Mouse (Mus musculus) forebrain, embryonic 16.5 days (tissue): ENCODE measurements at regions not wholly inside any gene's neighbourhood (a gene's known extent, or its start where the extent isn't known, plus 50 kb on each side); places are given as distances from the start of the nearest gene placed in this dataset.
A peak's percentile ranks its signal among the peaks of the same experiment; 100 is the strongest.

ENCODE experiments used
- ATAC-seq: fragments of 200-750 bp; cut with Nextera tagmentation; 2 replicates; pipeline ENCODE4 v1.8.0; 2017; ENCODE audit warnings: mild to moderate bottlenecking, moderate library complexity
- H3K27ac ChIP-seq: fragments of 300-500 bp; sonication (generic); 2 replicates; pipeline ENCODE4 v1.5.1; 2014; ENCODE audit warnings: low read length, control low read depth
- H3K27me3 ChIP-seq: fragments of 300-500 bp; sonication (generic); replicated peaks from 2 replicates; pipeline ENCODE4 v1.6.1; 2014; ENCODE audit warnings: low read length; ENCODE audit not compliant: control insufficient read depth, insufficient read depth
- H3K36me3 ChIP-seq: fragments of 300-500 bp; sonication (generic); 2 replicates; pipeline ENCODE4 v1.6.1; 2014; ENCODE audit not compliant: control insufficient read depth, insufficient read depth
- H3K4me1 ChIP-seq: fragments of 300-500 bp; sonication (generic); replicated peaks from 2 replicates; pipeline ENCODE4 v1.6.1; 2014; ENCODE audit warnings: low read length; ENCODE audit not compliant: control insufficient read depth, insufficient read depth
- H3K4me2 ChIP-seq: fragments of 300-500 bp; sonication (generic); 2 replicates; pipeline ENCODE4 v1.6.1; 2014; ENCODE audit warnings: mild to moderate bottlenecking, low read length, control low read depth
- H3K4me3 ChIP-seq: fragments of 300-500 bp; sonication (generic); replicated peaks from 2 replicates; pipeline ENCODE4 v1.5.1; 2014; ENCODE audit warnings: mild to moderate bottlenecking, low read length, control low read depth
- H3K9ac ChIP-seq: fragments of 300-500 bp; sonication (generic); replicated peaks from 2 replicates; pipeline ENCODE4 v1.6.1; 2014; ENCODE audit warnings: low read depth, low read length, control low read depth
- H3K9me3 ChIP-seq: fragments of 300-500 bp; sonication (generic); 2 replicates; pipeline ENCODE4 v1.6.1; 2016; ENCODE audit warnings: low read length; ENCODE audit not compliant: control insufficient read depth
- WGBS: fragments of 180-500 bp; shearing (Covaris S2); extraction: QIAGEN DNeasy Blood & Tissue Kit; methylation state at CpG from one replicate; pipeline ENCODE4 v1.1.7; 2014; 5-methylcytosine and 5-hydroxymethylcytosine counted together

GRCm38 (mm10) chr17:64202248-64202647 lies 129.5 kb downstream of the Pja2 start:
- 0 out of 2 replicates have a peak, but pooled peaks cover 2% of the 10 kb centered on the region for H3K4me1 ChIP-seq
- no peak overlapping the region for H3K4me2 ChIP-seq
- H3K9ac ChIP-seq = no peak overlapping the region
- H3K9me3 ChIP-seq = no peaks in the 10 kb centered on the region
- WGBS = 83% methylated on average over 6 of the region's 6 CpGs
- no peaks in the 10 kb centered on the region for H3K27me3 ChIP-seq
- ATAC-seq = no peak
- H3K27ac ChIP-seq = no peak overlapping the region
- no peak overlapping the region for H3K4me3 ChIP-seq
- H3K36me3 ChIP-seq = no peaks in the 10 kb centered on the region

GRCm38 (mm10) chr17:64201609-64202008 lies 130.1 kb downstream of the Pja2 start:
- H3K4me1 ChIP-seq = 0 out of 2 replicates have a peak, but pooled peaks cover 2% of the 10 kb centered on the region
- H3K36me3 ChIP-seq = no peaks in the 10 kb centered on the region
- no peak overlapping the region for H3K27ac ChIP-seq
- 93% methylated on average over 5 of the region's 5 CpGs for WGBS
- H3K4me2 ChIP-seq = no peak overlapping the region
- H3K9ac ChIP-seq = no peak overlapping the region
- no peak overlapping the region for H3K4me3 ChIP-seq
- no peaks in the 10 kb centered on the region for H3K9me3 ChIP-seq
- H3K27me3 ChIP-seq = no peaks in the 10 kb centered on the region
- no peak for ATAC-seq

GRCm38 (mm10) chr17:64200092-64200877 lies 131.4 kb downstream of the Pja2 start:
- WGBS = 69% methylated on average over 14 of the region's 14 CpGs
- no peak overlapping the region for H3K9ac ChIP-seq
- no peak overlapping the region for H3K4me2 ChIP-seq
- peak; percentile 44 for ATAC-seq
- H3K27me3 ChIP-seq = no peaks in the 10 kb centered on the region
- no peak overlapping the region for H3K4me3 ChIP-seq
- no peaks in the 10 kb centered on the region for H3K36me3 ChIP-seq
- no peaks in the 10 kb centered on the region for H3K9me3 ChIP-seq
- 0 out of 2 replicates have a peak, but pooled peaks cover 2% of the 10 kb centered on the region for H3K4me1 ChIP-seq
- H3K27ac ChIP-seq = no peak overlapping the region

GRCm38 (mm10) chr17:64199241-64199933 lies 132.3 kb downstream of the Pja2 start:
- no peak overlapping the region for H3K27ac ChIP-seq
- WGBS = 90% methylated on average over 10 of the region's 10 CpGs
- ATAC-seq = no peak
- no peaks in the 10 kb centered on the region for H3K9me3 ChIP-seq
- H3K4me2 ChIP-seq = no peak overlapping the region
- no peak overlapping the region for H3K9ac ChIP-seq
- no peaks in the 10 kb centered on the region for H3K36me3 ChIP-seq
- H3K4me1 ChIP-seq = 0 out of 2 replicates have a peak, but pooled peaks cover 2% of the 10 kb centered on the region
- no peaks in the 10 kb centered on the region for H3K27me3 ChIP-seq
- H3K4me3 ChIP-seq = no peak overlapping the region

- 75% methylated on average over 10 of the region's 10 CpGs for WGBS
- peak; percentile 41; the same call in 1 of the 2 replicates for ATAC-seq
Measured at GRCm38 (mm10) chr17:64196437-64196836, 135.3 kb downstream of the Pja2 start.

GRCm38 (mm10) chr17:64193055-64193454 lies 138.7 kb downstream of the Pja2 start:
- Histone ChIP-seq H3K4me3 (no peak overlapping the region), H3K9me3 (no peaks in the 10 kb centered on the region), H3K4me2 (no peak overlapping the region), H3K27me3 (no peaks in the 10 kb centered on the region), H3K36me3 (no peaks in the 10 kb centered on the region), H3K9ac (no peak overlapping the region), H3K4me1 (no peaks in the 10 kb centered on the region), H3K27ac (no peak overlapping the region)
- 90% methylated on average over 6 of the region's 6 CpGs for WGBS
- no peak for ATAC-seq

More at GRCm38 (mm10) chr17:64196437-64196836, 135.3 kb downstream of the Pja2 start:
- no peak overlapping the region for H3K27ac ChIP-seq
- no peaks in the 10 kb centered on the region for H3K27me3 ChIP-seq
- H3K36me3 ChIP-seq = no peaks in the 10 kb centered on the region
- H3K4me2 ChIP-seq = no peak overlapping the region
- no peak overlapping the region for H3K4me3 ChIP-seq
- H3K9me3 ChIP-seq = no peaks in the 10 kb centered on the region
- no peaks in the 10 kb centered on the region for H3K4me1 ChIP-seq
- no peak overlapping the region for H3K9ac ChIP-seq
